Mouse (Mus musculus) frontal cortex, adult 2 months (tissue): ENCODE results near the gene Dnase1l3. TPM values are rescaled to one million over a fixed set of nuclear protein-coding genes. Genes with fewer than 3 reads are reported as not detected.

ENCODE experiments used
- DNase-seq, 2 experiments: peaks; one replicate each; pipeline ENCODE4 v3.0.0; 2022; ENCODE audit warnings: low spot score in 1 of 2; ENCODE audit errors: extremely low spot score in 1 of 2
- polyA plus RNA-seq: library from polyadenylated mRNA; depleted of rRNA; stranded (reverse); fragments of >200 nt; gene quantifications from 2 replicates; pipeline ENCODE4 v1.2.3, GENCODE M21; 2012

Gene Dnase1l3
- polyA plus RNA-seq, 1 experiment: 0.08 TPM

- DNase-seq: no peak
Observed at GRCm38 (mm10) chr14:7986913-7987312, 7.5 kb downstream of the Dnase1l3 start.

- no peak for DNase-seq
Observed at GRCm38 (mm10) chr14:7981226-7981625, 13.1 kb downstream of the Dnase1l3 start.

- no peak for DNase-seq
Observed at GRCm38 (mm10) chr14:7978183-7978582, 16.2 kb downstream of the Dnase1l3 start.

GRCm38 (mm10) chr14:7977471-7977870 is 16.9 kb downstream of the Dnase1l3 start:
- DNase-seq: no peak

DNA sequence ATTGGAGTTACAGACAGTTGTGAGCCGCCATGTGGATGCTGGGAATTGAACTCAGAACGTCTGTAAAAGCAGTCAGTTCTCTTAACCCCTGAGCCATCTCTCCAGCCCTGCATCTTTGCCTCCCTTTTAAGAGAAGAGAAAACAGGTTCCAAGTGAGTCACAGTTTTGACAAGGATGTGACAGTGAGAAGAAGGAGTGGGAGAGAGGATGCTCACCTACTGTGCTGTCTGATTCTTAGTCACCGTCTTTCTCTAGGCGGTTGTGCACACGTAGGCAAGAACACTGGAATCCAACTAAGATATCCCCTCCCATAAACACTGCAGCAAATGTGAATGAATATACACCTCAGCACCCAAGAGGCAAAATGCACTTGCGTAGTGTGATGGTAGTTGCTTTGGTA is 19.2 kb downstream of the Dnase1l3 start:
- peak in 1 of 2 experiments; percentile 47 for DNase-seq

DNA sequence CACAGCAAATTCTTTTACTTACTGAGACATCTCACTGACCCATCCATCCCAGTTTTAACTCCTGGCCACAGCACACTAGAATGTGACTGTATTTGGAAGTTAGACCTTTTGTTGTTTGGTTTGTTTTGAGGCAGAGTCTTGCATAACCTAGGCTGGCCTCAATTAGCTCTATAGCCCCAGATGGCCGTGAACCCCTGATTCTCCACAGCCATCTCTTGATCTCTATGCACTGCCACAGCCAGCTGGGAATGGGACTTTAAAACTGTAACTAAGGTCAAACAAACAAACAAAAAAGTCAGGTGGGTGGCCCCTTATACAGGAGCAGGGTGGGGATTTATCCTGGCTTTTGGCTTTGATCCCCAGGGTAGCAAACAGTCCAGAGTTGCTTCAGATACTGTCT is 19.7 kb downstream of the Dnase1l3 start:
- DNase-seq: no peak

DNA sequence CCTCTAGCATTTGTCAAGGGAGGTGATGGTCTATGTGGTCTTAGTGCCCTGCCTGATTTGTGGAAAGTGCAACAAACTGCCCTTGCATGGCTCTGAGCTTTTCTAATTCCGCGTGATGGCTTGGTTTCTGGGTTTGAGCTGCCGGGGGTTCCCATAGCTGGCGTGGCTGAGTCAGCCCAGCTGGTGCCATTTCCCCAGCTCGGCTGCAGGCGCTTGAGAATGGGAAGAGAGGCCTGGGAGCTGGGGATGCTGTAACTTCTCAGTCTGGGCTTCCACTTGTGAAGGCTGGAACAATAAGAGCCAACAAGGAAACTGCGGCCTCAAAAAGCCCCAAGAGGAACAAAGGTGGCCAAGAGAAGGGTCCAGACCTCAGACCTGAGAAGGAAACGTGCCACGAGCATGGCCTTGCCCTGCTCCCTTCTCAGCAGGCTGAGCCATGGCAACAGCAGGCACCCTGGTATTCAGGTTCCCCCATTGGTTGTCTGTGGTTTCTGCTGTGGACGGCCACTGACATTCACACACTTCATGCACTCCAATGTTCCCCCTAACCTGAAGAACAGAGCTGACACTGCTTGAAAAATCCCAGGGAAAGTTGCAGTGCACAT is 22.4 kb downstream of the Dnase1l3 start:
- DNase-seq: no peak

DNA sequence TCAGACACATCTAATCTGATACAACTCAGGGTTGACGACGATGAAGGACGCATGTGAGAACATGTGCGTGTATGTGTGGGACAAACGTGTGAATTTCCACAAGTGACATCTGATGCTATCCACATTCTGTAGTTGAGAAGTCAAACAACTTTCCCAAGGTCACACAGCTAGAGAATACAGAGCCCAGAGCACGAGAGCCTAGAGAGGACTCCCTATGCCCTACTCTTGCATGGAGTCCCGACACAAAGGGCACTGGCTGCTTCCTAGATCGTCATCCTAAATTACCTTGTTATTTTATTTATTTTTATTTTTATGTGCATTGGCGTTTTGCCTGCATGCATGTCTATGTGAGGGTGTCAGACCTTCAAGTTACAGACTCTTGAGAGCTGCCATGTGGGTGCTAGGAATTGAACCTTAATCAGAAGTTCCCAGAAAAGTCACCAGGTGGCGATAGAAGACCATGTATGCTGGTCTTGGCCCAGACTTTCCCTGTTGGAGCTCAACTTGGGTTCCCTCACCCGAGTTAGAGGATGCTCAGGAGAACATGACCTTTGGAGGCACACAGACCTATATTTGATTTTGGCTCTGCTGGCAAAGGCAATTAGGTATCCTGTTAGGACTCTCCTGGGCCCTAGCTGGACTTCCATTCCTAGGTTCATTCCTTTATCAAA is 30.0 kb downstream of the Dnase1l3 start:
- DNase-seq: peak in 1 of 2 experiments; percentile 94

GRCm38 (mm10) chr14:7963160-7963559 is 31.2 kb downstream of the Dnase1l3 start:
- no peak for DNase-seq

DNA sequence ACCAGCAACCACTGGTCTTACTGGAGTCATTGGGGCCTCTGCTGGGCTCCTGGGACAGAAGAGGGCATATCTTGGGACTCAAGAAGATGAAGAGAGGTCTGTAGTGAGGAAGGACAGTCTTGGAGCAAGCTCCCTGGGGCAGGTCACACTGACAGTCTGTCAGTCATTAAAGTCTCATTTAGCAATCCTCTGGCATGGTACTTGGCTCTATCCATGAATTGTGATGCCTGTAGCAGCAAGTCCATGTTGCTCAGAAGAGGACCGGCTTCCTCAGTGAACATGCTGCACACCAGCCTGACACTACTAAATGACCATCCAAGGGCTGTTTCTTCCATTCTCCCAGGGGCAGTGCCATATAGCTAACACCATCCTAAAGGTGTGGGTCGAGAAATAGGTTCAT is 31.7 kb downstream of the Dnase1l3 start:
- no peak for DNase-seq

- no peak for DNase-seq
Observed at GRCm38 (mm10) chr14:7961714-7962113, 32.7 kb downstream of the Dnase1l3 start.

DNA sequence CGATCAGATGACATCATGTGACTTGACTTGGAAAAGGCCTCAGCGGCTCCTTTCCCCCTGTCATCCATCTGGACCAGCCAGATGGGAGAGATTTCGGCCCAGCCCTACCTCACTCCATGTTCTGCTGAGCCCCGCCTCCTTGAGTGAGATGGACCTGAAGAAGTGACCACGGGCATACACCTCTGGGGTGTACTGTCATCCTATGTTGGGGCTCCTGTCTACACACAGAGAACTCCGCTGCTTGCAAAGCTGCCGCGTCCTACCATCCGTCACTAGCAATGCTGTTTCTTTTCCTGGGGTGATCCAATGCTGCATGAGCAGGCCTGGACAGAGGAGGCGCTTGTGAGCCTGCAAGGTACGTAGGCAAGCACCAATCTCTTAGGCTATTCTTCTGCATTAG is 33.8 kb downstream of the Dnase1l3 start:
- peak in 1 of 2 experiments; percentile 61 for DNase-seq

GRCm38 (mm10) chr14:7957049-7957448 is 37.3 kb downstream of the Dnase1l3 start, which contains the start of gene Gm45521:
Gene Gm45521 (plus strand): TSS chr14:7957288.
- no peak for DNase-seq

DNA sequence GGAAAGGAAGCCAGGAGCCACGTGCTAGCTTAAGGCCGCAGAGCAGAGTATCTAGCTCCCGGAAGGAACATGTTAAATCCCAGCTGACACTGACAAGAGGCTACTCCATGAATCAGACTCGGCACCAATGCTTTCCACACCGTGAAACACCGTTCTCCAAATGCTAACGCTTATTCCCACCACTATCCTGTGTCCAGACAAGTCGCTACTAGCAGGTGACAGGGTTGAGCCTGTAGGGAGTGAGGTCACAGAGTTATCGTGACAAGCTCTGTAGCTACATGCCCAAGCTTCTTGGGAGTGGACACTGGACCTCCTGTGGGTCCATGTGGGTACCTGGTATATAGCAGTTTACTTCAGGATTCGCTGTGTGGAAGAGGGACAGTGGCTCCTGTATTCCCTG is 37.9 kb downstream of the Dnase1l3 start:
- DNase-seq: no peak

DNA sequence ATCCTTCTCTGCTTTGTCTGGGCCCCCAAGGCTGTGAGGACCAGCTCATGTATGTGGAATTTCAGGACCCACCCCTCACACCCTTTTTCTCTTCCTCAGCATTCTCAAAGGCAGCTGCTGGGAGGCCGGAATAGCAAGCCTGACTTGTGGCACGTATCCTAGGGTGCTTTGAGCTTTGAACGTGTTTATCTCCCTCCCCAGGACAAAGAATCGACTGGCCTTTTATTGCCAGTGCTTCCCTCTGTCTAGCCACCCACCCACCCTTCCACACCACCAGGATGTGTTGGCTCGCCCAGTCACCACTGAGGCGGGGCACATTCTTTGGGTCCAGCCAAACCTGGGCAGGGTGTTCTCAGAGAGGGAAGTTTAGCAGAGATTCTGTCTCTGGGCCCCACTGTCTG is 40.3 kb downstream of the Dnase1l3 start:
- DNase-seq: no peak

- DNase-seq: no peak
Observed at GRCm38 (mm10) chr14:7952610-7953254, 41.6 kb downstream of the Dnase1l3 start.

DNA sequence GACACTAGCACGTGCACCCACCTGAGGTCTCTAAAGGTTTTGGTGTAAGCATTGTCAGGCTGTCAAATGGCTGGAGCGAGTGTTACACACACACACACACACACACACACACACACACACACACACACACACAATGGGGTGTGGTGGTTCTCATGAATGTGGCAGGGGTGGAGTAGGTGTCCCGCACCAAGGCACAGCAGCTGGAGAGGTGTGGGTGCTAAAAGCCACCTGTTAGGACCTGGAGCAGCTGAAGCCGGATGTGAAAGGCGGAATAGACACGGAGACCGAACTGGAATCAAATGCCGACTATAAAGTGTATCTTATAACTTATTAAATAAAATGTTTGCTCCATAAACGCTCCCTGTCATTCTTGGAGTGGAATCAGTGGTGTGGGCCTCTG is 43.1 kb downstream of the Dnase1l3 start:
- no peak for DNase-seq

GRCm38 (mm10) chr14:7945261-7945660 is 49.1 kb downstream of the Dnase1l3 start:
- DNase-seq: no peak

GRCm38 (mm10) chr14:7944349-7945039 is 49.9 kb downstream of the Dnase1l3 start:
- peak in 1 of 2 experiments; percentile 58 for DNase-seq

DNA sequence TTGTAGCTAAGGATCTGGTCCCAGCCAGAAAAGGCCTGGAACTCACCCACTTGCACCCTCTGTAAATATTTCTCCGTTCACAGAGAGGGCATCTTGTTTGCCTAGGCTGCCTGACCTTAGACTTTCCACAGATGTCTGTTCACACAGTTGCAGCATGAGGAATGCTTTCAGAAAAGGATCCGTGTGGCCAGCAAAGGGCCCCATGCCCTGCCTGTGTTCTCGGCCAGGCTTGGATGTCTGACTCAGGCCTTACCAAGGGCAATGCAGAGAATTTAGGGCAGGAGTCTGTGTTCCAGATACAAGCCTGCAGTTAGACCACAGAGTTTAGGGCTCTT is 50.6 kb downstream of the Dnase1l3 start:
- no peak for DNase-seq

DNA sequence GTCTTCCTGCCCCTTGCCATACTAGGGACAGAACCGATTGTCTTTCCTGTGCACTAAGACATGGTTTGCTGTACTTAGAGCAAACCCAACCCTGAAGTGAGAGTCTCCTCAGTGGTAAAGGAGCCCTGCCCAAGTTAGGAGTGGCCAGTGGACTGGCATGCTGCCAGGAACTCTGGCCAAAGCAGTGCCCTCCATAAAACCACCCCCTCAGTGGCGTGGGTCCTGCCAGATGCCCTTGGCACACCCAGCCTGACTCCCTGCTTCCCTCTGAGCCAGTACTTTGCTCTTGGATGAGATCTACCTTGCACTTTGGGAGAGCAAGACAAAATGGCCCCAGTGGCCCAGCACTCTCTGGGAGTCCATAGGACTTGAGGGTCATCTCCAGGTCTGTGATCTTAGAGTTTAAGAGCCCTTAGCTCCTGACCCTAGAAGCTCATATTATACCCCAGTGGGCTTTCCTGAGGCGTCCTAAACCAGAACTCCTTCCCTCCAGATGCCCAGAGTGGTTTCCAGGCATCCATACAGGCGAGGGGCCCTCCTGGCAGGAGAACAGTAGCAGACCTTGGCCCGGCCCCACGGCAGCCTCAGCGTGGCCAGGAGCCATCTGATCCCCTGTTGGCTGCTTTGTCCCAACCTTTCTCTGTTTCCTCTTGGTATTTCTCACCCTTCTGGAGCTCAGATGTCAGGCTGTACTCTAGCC is 51.1 kb downstream of the Dnase1l3 start:
- DNase-seq: no peak
